Mouse (Mus musculus) lung, postnatal 36 days (tissue): ENCODE results near the gene Gm20388.

Source experiments
- DNase-seq: peaks from one replicate; pipeline ENCODE4 v3.0.0; 2022; ENCODE audit warnings: mixed read lengths

Gm20388 gene

DNA sequence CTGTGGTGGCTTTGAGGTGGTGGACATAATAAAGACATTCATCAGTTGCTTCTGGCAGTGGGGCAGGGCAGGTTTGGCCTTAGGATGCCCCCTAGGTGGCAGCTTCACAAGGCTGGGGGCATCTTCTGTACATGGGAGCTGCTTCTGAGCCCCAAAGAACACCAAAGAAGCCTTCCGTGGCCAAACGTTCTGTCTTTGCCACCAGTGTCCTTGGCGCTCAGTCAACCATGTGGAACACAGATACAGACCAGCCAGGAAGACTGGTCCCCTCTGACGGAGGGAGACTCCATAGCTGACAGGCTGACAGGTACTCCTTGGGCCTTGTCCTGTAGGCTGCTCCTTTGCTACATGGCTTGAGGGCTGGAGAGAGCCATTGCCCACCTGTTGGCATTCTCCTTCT lies 362.8 kb downstream of the Gm20388 start:
- DNase-seq, result no peak

DNA sequence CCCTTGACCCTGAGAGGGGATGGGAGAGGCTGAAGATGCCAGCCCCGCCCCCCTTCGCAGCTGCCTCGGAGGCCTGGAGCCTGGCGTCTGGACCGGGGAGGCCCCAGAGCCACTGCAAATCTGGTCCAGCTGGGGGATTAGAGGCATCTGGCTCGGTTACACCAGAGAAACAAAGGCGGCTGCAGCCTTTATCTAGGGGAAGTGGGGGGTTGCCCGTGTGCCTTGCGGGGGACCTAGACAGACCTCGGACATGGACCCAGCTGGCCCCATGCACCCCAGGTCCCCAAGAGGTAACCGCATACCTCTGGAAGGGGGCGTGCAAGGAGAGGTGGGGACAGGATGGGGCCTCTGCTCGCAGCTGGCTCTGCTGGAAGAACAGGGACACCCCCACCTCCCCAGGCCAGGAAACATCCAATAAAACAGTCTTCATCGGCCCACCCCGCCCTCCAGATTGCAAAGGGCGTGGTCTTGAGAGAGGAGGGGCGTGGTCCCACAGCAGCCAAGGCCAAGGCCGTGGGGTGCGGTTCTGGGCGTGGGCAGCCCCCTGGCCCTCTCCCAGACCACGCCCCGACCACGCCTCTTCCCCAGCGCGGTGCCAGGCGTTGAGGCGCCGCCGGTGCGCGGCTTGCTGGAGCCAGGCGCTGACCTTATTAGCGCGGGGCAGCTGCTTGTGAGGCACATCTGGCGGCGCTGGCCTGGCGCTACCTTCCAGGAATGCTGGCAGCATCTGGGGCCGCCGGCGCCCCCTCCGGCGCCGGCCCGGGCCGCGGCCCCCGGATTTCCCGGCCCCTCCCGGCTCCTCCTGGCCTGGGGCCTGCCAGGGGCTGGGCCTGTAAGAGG lies 365.6 kb downstream of the Gm20388 start:
- peak; percentile 96 for DNase-seq

DNA sequence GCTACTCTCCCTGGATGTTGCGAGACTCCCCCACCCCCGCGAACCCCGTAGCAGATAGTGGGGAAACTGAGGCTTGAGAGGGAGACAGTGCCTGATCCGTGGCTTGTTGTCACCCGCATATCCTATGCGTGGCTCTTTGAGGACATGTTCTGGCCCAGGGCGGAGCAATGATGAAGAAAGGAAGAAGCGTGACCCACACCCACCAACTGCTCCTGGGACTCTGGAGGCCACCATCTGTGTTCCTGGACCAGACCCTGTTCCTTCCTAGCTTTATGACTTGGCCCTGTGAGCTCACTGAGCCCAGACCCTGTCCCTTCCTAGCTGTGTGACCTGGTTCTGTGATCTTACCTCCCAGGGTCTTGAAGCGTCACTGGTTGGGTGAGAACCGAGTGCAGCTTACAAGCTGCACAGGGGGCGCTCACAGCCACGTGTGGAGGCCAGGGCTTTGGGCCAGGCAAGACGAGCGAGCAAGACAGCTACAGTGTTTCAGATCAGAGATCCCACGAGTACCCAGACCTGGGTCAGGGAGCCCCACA lies 366.3 kb downstream of the Gm20388 start:
- DNase-seq, result peak; percentile 64

DNA sequence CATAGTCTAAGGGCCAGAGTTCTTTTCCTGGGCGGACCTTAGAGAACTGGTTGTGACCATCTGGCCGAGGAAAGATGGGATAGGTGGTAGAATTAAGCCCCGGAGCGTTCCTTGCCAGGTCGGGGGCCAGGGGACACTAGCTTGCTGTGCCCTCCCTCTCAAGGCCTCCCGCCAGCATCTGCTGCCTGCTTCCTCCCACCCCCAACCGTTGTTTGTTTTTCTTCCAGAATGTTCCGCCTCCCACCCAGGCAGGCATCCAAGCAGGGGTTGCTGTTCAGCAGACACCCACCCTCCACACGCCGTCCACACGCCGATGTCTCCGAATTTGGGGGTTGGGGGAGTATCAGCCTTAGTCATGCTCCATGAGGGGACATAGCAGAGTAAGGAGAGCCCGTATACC lies 367.4 kb downstream of the Gm20388 start:
- peak; percentile 26 for DNase-seq

DNA sequence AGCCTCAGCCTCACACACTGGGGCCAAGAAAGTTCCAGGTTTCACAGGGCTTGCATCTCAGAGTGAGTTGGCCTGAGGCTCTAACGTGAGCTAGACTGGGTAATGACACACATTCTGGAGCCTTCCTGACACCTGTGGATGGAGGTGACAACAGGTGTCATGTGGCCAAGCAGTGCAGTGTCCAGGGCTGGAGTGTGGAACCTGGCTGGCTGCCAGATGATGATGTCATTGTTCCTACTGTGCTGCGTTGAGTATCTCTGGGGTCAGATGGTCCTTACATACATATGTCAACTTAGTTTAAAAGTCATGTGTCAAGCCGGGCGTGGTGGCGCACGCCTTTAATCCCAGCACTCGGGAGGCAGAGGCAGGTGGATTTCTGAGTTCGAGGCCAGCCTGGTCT lies 368.8 kb downstream of the Gm20388 start:
- DNase-seq, result peak; percentile 50

DNA sequence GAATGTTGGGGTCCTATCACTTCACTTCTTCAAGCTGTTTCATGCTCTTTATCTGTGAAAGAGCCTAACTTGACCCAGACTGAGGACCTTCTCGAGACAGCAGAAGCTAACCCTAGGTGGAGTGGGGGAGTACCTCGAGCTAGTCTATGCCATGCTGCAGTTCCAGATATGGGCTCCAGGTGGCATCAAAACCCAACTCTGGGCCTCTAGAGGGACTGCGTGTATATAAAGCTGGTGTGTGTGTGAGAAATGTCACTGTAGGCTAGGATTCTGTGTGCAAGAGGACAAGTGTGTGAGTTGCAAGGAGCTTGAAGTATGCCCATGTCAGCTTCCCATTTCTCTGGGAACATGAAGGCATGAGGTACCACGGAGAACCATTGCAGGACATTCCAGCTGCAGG lies 370.8 kb downstream of the Gm20388 start:
- peak; percentile 89 for DNase-seq

DNA sequence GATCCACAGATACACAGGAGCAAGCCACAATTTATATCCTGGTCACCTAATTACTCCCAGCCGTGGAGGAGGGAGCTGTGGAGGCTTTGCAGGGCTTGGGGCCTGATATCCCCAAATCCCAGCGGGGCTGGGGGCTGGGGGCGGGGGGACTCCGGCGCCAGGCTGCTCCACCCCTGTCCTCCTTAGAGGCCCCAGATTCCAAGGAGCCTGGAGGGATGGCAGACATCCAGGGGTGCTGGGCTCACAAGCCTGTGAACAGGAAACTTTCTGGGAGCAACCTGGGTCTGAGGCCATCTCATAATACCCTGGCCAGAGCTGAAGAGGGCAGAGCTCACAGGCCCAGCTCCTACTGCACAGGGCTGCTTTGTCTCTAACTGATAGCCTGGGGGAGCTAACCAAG lies 371.8 kb downstream of the Gm20388 start:
- DNase-seq, result no peak

DNA sequence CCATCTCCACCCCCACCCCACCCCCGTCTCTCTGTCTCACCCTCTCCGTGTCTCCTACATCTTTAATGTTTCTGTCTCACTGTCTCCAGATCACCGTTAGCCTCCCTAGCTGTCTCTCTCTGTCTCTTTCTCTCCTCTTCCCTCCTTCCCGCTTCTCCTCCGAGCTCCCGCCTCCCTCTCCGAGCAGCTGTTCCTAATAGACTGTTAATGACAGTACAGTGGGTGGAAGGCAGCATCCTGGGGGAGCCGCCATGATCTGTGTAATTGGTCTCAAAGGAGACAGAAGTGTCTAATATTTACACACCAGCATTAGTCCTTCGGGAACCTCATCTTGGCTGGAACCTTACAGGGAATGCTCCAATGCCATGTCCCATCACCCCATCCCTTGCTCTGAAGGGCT lies 373.6 kb downstream of the Gm20388 start:
- DNase-seq, result no peak

DNA sequence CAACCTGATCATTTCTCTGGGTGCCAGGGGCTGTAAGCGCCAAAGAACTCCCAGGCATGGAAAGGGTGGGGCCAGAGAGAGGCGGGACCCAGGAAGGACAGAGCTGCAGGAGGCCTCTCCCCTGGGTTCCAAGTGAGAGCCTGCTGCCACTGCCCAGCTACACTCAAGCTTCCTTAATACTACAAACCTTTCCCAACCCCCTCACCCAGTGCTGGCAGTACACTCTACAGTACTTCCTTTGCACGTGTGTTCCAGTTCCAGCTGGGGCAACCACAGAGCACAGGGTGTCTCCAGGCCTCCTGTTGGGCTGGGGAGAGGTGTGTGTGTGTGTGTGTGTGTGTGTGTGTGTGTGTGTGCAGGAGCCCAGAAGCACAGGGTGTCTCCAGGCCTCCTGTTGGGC lies 374.4 kb downstream of the Gm20388 start:
- DNase-seq, result peak; percentile 81

DNA sequence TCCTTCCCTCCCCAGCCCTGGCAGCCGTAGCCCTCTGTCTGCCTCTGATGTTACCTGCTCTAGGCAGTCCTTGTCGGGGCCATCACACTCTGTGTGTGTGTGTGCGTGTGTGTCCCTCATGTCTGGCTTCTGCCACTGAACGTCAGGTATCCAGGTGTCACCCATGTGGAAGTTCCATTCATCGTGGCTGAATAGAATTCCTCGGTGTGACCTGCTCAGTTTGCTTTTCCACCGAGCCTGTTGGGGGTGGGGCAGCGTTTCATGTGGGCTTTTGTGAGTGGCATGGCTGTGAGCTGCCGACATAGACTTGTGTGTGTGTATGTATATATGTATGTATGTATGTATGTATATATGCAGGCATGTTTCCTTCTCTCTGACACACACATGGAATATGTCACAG lies 375.2 kb downstream of the Gm20388 start:
- no peak for DNase-seq

DNA sequence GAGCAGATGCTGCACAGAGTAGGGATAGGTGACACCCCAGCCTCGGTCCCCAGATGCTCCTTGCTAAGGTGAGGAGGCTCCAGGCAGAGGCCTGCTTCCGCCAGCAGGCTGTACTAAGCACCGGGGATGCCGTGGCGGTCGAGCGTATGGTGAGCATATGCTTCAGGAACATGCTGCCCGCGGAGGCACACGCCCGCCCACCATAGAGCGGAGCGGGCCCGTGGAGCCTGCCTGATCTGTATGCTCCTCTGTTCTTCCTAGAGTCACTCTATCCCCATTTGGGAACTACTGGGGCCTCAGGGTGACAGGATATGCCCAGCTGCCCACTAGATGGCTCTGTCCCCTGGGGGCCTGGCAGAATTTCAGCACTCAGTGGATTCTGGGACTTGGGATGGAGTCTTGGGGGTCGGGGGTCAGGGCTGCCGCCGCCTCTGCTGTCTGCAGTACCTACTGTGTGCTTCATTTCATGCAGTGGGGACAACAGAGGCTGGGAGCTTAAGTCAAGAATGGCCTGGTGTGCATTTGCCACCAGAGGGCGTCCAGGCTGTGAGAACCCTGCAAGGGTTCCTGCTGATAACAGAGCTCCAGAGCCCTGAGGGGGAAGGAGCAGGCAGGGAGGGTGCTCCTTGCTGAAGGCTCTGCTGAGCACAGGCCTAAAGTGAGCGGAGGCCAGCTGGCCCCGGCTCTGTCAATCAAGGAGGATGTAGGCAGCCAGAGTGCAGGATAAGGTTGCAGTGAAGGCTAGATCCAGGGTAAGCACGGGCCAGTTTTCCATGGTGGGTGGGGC lies 377.7 kb downstream of the Gm20388 start:
- peak; percentile 74 for DNase-seq

DNA sequence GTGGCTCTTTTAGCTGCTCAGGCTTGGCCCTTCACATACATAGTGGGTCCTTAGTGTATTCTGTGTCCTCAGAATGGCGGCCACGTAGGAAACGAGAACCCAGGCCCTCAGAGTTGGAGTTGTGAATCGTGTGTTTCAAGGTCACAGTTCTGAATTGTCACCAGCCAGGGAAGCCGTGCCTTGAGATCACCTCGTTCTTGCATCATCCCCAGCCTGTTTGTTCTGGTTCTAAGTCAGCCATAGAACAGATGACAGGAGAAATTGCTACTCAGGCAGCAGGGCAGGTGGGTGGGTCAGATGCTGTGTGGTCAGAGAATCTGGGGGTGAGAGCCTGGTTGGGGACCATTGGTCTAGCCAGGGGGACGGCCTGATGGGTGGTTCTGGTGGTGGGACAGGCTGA lies 378.6 kb downstream of the Gm20388 start:
- DNase-seq, result no peak

DNA sequence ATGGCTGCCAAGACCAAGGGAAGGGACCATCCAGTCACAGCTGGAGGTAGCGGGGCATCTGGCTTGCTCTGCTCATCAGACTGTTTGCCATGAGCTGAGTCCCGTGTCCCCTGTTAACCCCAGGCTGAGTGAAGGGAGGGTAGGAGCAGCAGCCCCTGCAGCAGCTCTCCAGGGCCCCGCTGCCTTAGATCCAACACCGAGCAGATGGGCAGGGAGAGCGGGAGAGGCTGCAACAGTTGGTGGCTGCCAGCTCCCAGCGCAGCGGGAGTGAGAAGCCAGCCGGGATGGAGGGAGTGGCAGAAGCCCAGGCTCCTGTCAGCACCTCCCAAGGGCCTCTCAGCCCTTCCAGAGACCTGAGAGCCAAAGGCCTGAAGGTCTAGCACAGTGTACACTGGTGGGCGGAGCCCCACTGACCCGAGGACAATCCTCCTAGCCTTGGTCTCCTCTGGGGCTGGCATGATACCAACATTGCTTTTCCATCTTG lies 379.1 kb downstream of the Gm20388 start:
- peak; percentile 55 for DNase-seq

DNA sequence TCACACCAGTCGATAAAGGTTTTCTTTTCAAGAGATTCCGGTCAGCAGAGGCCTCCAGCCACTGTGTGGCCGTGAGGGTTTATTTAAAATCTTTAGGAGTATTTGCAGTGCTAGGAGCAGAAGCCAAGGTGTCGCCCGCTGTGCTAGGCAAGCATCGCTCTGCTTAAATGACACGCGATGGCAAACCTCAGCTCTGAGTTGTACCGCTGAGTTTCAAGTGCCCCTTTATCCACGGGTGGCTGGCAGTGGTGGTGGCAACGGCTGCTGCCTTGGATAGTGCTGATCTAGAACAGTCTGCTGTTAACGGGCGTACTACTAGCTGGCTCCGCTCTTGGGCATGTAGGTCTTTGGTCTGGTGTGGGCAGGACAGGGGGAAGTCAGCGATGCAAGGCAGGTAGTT lies 380.0 kb downstream of the Gm20388 start:
- DNase-seq, result no peak

DNA sequence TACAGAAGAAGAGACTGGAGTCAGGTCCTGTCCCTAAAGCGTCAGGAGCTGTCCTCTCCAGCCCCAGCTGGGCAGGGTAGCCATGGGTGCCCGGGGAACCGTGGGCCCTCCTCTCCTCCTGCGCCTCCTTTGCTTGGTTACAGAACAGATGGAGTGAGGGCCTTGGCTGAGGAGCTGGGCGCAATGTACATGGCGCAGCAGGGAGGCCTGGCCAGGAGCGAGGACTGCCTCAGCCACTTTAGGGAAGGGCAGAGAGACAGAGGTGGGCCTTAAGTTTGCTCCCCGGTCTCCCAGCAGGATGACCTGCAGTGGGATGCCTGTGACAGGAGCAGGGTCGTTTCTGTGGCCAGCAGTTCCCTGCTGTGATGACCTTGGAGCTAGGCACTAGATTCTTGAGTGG lies 381.0 kb downstream of the Gm20388 start:
- no peak for DNase-seq

DNA sequence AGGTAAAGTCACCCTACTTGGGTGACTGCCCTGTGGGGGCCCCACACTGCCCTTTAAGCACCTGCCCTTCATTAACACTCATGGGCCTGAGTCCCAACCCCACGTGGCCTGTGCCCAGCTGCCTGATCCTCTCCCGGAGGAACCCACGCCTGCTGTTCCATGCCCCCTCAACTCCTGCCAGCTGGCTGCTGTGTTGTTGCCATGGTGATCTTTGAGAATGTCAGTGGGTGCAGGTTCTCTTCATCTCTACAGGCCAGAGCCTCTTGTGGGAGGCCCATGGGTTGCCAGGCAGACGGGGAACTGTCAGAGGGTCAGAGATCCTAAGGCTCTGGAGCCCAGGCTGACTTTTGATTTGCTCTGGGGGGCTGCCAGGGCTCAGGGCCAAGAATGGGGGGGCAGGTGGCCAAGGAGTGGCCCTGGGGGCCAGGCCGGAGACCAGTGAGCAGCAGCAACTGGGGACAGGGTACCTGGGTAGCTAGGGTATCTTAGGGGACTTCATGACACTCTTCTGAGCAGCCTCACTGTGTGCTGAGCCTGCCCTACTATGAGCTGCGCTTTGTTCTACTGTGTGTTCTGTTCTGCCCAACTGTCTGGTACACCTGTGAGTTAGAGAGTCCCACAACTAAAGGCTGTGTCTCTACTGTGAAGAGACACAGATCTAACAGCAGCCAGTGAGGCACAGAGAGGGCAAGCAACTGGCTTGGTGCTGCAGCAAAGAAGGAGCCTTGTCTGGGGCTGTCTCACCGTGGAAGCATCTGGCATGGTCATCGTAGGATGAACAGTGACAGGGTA lies 381.9 kb downstream of the Gm20388 start:
- DNase-seq, result no peak

DNA sequence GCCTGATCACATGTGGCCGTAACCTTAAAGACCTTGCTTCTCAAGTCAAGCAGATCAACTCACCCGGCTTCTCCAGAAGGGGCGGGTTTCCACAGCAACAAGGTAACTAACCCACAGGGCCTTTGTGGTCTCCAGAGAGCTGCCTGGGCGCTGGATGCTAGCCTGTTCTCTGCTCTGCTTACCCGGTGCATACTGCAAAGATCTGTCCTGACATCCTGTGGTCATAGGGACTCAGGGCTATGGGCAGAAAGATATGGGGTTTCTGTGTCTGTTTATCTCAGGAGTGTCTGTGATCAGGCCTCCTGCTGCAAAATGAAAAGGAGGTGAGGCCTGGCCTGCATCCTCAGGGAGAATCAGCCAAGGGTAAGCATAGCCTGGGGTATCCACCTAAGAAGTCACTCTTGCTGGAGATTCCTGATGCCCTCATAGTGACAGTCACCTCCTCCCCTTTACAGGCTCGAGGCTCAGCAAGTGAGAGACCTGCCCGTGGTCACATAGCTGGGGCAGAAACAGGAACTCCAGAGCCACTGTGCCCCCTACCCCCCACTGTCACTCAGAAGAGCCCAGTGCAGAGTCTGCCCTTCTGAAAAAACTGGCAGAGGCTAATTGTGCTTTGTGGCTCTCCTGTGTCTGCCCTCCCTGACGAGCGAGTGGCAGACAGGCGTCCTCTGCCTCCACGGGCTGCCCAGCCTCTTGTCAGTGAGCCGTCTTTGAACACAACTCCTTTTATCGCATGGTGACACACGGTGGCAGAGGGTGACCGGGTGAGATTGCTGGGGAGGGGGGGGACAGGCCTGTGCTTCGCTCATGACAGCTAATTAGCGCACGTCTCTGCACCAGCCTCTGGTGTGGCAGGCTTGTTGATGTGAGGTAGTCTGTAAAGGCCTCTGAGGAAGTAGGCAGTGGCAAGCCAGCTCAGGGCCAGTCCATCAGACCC lies 383.0 kb downstream of the Gm20388 start:
- no peak for DNase-seq

DNA sequence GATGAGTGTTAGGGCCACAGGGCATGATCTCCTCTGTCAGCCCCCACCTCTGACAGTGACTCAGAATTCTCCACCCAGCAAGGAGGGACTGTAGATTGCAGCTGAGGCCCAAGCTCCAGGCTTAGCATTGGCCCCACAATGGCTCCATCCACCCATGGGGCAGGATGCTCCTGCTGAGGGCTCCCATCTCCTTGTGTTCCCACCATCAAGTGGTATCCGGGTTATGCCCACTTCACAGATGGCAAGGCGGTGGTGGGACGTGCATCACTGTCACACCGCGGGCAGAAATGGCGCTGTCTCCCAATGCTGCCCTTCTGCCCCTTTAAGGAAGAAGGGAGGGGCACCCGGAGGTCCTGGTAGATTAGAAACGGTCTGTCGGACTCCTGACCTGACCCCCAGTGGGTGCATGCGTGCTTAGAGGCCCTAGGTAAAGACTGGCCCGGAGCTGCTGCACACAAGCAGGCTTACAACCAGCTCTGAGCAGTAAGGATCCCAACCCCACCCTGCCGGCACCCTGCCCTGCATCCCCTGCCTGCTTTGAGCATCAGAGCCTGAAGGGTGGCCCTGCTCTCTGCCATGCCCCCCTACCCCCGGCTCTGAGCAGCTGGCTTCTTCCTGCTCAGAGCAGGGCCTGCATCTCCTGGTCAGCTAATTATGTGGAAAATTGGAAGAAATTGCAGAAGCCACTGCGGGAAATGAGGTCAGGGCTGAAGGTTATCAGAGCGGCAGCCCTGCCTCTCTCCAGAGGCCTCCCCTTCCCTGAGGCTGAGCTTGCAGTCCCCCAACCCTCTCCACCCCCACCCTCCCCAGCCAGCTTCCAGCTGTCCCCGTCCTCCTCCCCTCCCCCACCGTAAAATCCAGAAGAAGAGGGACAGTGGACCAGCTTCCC lies 384.6 kb downstream of the Gm20388 start:
- DNase-seq, result no peak

DNA sequence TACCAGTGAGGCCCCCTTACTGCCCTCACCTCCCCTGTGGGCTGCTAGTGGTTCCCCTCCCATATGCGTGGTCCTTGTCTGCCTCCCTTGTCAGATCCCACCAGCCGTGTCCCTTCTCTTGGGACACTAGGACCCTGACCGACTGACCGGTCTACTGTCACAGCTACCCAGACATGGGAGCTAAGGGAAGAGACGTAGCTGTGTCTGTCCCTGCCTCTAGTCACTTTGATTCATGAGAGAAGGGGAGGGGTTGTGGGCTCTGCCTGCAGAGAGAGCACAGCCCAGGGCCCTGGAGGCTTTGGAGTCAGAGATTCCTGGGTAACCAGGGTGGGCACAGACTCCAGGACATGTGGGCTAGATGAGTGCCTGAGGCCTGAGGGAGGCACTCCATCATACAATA lies 386.4 kb downstream of the Gm20388 start:
- no peak for DNase-seq

DNA sequence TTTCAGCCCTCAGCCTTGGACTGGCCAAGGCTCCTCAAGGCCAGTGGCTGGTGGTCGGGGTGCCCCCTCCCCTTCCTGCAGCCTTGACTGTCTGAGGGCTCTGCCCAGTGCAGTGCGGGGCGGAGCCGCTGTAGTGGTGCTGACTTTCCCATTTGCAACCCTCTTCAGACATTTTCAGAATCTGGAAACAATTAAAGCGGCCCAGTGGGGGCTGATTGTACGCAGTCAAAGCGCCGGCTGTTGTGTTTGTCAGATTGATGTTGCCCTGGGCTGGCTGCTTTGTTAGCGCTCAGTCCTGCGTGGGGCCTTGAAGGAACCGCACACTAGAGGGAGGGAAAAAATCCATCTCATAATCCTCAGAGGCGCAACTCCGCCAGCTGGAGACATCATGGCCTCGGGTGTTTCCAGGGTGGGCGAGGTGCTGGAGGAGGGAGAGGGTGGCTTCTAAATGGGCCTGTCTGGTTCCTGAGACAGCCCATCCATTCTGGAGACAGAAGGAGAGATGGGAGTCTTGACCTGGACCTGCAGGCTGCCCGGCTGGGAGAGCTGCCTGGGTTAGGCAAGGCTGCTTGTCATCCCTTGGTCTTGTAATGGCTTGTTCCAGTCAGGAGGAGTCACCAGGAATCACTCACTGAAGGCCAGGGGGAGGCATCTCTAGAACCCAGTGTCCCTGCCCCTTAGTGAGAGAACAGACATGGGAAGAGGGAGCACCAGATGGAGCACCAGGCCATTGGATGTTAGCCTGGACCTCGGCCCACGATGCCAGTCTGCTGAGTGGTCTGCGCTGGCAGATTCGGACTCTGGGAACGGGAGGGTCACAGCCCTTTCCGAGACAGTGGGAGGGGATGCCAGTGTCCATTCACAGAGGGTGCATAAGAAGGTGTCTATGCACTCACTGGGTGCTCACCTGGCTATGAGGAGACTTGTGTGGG lies 388.2 kb downstream of the Gm20388 start:
- DNase-seq, result no peak
